Mouse (Mus musculus) activated CD4-positive, CD25-positive, alpha-beta regulatory T cell, adult 4 months (primary cell): ENCODE measurements around the gene Ccdc13. TPM values are rescaled to one million over a fixed set of nuclear protein-coding genes. Genes with fewer than 3 reads are reported as not detected.

Experiments used
- ATAC-seq: one replicate; pipeline ENCODE4 v1.8.0; 2017
- polyA plus RNA-seq, 2 experiments: library from polyadenylated mRNA; unstranded; fragments of 100-300 nt; shearing (Covaris generic); gene quantifications; one replicate each; pipeline ENCODE4 v1.2.1; 2017

Ccdc13 gene
- polyA plus RNA-seq, 2 experiments from 2014 or later, result not detected

GRCm38 (mm10) chr9:121846526-121847118 lies 7.4 kb upstream of the Ccdc13 start:
- peak; percentile 40 for ATAC-seq

- no peak for ATAC-seq
Observed at GRCm38 (mm10) chr9:121842914-121843313, 3.7 kb upstream of the Ccdc13 start.

DNA sequence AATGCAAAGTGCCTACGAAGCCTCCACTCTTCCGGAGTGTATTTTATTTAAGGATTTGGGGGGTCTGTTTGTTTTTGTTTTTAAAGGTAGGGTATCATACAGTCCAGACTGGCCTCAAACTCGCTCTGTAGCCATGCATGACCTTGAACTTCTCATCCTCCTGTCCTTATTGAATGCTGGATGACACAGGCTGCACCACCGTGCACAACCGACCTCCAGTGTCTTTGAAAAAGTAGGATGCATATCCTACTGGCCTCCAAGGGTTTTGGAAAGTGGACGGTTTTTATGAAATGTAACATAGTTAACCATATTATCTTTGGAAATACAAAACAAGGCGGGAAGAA lies 333 bp upstream of the Ccdc13 start:
- ATAC-seq, result no peak

GRCm38 (mm10) chr9:121838008-121838407 lies 1.3 kb downstream of the Ccdc13 start:
- ATAC-seq, result no peak

GRCm38 (mm10) chr9:121833825-121834224 lies 5.4 kb downstream of the Ccdc13 start:
- ATAC-seq, result no peak

GRCm38 (mm10) chr9:121830956-121831293 lies 8.3 kb downstream of the Ccdc13 start:
- ATAC-seq, result no peak

- no peak for ATAC-seq
Observed at GRCm38 (mm10) chr9:121830243-121830955, 8.9 kb downstream of the Ccdc13 start.

DNA sequence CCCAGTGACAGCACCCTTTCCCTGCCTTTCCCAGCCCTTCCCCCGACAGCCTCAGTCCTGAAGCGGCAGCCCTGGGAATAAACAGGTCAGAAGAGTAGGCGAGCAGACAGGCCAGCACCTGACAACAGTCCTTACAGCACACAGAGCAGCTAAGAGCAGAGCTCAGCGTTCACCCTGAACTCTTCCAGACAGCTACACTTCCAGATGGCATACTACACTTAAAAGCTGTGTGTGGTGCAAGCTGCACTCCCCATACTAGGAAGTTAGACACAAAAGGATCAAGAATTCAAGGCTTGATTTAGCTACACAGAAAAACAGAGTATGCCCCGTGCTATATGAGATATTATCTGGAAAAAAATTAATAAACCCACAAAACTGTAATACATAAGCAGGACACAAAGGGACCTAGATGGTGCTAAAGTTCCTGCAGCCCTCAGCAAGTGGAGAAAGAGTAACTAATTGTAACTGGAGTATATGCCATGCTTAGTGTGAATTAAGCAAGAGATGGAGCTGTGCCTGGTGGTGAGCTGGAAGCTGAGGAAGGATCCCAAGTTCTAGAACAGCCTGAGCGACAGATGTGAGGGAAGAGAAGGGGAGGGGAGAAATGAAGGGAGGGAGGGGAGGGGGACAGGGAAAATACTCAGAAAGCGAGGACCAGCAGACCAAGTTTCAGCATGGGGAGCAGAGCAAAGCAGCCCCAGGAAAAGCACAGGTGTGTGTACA lies 9.8 kb downstream of the Ccdc13 start:
- ATAC-seq, result no peak

DNA sequence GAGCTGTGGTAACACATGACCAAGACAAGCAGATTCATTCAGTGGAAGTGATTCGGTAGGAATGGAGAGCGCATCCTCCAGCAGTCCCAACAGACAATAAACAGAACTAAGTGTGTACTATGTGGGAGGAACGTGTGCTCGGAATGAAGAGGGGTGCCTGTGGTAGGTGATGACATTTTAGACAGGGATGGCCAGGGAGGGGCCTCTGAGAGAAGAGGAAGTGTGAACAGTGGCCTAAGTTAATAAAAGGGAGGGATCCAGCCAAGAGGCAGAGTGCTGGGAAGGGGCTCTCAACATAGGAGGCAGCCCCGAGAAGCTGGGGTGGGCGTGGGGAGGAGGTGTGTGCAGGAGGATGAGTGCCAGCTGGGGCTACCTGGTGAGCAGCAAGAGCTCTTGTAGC lies 10.9 kb downstream of the Ccdc13 start:
- ATAC-seq, result no peak

DNA sequence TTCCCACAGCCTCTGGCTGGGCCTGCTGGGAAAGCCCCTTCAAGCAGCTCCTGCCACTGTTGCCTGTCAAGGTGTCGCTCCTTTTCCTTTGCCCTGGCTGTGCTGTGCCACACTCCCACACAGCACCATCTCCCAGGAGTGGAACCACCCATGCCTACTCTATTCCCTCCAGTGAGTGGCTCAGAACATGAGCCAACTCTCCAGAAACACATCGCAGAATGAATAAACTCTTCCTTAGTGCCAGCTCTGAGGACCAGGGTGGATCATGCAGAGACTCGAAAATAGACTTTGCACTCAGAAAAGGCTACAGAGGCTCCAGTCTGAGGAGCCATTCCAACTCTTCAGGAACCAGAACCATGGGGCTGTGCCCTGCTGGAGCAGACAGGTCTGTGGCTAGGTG lies 12.9 kb downstream of the Ccdc13 start:
- no peak for ATAC-seq

- ATAC-seq, result no peak
Observed at GRCm38 (mm10) chr9:121823991-121824390, 15.3 kb downstream of the Ccdc13 start.

GRCm38 (mm10) chr9:121823051-121823450 lies 16.2 kb downstream of the Ccdc13 start:
- no peak for ATAC-seq

DNA sequence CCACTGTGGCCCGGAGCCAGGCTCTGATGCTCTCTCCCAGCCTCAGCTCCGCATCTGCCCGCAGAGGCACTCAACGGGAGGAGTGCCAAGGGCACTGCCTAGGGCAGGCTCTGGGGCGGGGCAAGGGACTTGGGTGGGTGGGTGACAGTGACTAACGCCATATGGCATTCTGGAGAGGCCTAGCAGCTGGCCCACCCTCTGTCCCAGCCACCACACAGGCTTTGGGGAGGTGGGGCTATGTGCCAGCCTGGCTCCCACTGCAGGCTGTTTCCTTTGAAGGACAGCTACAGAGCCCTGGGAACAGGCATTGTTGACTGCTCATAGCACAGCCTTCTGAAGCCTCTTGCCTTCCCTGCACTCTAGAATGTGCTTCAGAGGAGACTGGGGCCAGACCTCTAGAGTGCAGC lies 16.7 kb downstream of the Ccdc13 start:
- no peak for ATAC-seq

GRCm38 (mm10) chr9:121820765-121821164 lies 18.5 kb downstream of the Ccdc13 start:
- no peak for ATAC-seq

DNA sequence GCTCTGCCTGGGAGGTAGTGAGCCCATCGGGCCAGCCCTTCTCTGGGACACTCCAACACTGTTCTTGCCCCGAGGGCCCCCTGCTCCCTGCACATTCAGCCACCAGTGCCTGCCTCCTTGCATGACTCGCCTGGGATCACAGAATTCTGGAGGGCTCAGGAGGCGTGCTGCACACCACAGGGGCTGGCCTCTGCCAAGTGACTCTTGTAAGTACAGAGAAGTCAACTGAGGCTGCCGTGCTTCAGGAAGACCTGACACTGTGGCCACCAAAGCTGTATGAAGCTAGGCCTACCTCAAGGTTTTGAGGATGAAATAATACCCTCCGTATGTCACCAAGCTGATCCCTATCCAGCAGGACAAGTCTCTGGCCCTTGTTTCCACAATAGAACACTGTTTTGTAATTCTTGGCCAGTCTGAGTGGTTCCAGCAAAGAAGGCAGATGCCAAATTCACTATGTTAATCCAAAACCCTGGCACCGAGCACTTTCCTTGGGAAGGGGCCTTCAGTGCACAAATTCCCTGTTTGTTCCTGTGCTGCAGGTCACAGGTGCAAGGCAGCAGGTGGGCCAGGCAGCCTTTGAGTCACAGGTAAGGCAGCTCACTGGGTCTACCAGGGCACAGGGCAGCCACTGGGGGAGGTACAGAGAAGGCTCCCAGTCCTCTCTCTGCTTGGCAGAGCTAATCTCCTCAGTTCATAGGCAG lies 19.3 kb downstream of the Ccdc13 start:
- ATAC-seq, result no peak

DNA sequence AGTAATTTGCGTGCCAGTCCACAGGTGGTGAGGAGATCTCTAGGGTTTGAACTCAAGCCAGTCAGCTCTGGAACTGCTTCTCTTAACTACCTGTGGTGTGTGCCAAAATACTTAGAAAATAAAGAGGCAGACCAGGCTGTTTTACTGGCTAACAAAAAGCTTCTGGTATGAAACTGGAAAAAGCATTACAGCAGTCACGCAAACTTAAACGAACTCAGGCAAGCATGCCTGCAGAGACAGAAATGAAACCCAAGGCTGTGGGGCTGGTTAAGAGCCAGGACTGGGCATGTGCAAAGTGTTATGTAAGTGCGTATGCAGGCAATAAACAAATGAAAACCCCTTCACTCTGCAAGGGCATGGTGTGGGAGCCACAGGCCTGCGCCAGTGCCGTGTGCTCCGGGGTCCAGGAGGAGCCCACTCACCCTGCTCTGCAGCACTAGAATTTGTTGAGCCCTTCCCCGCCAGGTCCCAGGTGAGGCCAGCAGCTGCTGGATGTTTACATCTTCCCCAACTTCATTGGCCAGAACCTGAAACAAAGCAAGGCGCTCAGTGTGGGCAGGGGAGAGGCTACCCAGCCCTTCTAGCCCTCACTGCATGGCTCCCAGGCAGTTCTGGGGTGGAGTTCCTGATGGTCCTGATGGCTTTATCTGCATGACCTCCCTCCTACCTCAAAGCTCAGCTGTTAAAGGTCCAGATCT lies 20.0 kb downstream of the Ccdc13 start:
- no peak for ATAC-seq

- no peak for ATAC-seq
Observed at GRCm38 (mm10) chr9:121815183-121815582, 24.1 kb downstream of the Ccdc13 start.

DNA sequence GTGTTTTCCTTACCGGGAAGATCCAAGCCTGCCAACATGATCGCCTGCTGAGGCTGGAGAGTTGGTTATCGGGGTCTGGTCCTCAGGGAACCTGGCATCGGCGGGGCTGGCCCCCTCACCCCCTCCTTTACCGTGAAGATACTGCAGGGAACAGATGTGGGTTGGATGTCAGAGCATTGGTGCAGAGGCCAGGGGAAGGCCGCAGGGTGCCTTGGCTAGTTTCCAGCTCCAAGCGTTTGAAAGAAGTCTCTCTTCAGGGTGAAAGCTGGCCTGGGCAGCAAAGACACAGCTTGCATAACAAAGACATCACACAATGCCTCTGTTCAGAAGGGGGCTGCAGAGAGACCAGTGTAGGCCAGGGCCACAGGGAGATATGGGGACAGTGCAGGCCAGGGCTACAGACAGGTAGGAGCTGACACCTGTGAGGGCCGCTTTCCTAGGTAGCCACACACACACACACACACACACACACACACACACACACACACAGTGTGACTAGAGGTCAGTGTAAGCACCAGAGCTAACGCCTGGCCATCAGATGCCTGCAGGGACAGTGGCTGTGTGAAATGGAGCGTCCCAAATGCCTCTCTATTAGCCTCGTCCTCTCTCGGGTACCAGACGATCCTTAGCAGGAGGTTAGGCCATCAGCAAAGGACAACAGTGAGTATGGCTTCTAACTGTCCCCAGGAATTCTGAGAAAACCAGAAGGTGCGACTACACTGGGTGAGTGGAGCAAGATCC lies 29.0 kb downstream of the Ccdc13 start:
- ATAC-seq, result no peak

DNA sequence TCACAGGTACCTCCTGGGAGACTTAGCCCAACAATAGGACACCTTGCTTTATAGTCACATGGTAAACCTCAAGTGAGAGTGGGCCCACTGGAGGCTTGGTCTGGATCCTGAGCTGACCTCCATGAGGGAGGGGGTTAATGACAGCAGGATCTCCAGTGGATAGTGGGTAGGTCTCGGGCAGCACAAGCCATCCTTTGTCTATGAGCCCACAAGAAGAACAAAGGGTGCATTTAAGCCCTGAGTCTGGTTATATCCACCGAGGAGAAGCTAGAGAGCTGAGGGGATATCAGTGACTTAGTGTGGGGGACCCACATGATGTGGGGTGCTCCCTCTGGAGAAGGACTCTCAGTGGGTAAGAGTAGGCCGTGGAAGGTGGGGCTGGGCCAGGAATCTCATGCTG lies 30.8 kb downstream of the Ccdc13 start:
- ATAC-seq, result no peak

GRCm38 (mm10) chr9:121807947-121808346 lies 31.3 kb downstream of the Ccdc13 start:
- no peak for ATAC-seq

GRCm38 (mm10) chr9:121807546-121807945 lies 31.7 kb downstream of the Ccdc13 start:
- no peak for ATAC-seq

DNA sequence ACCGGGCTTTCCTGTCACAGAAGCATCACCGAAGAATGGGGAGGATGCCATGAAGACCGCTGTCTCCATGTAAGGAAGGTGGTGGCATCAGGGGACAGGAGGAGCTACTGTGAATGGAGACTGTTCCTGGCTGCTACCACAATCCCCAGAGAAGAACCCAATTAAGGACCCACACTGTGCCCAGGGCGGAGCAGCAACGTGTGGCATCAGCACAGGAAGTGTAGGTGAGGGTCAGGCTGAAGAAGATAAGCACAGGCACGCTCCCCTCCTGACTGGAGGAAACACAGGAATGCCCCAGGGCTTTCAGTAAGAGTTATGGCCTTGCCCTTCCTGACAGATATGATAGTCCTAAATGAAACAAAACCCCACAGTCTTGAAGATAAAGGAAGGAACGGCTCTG lies 36.5 kb downstream of the Ccdc13 start:
- ATAC-seq, result no peak
